Mouse (Mus musculus) gastrocnemius, postnatal 4 days (tissue): Measurements from ENCODE around the gene Fbln5. TPM values are rescaled to one million over a fixed set of nuclear protein-coding genes. Genes with fewer than 3 reads are reported as not detected.

Source experiments
- DNase-seq, 2 experiments: peaks; one replicate each; pipeline ENCODE4 v3.0.0; 2021 to 2022; ENCODE audit warnings: low spot score in 2 of 2, mixed read lengths in 2 of 2
- long read RNA-seq, 2 experiments: library from polyadenylated mRNA; stranded (forward); transcript quantifications; one replicate each; pipeline ENCODE4 v2.0.0; 2021
- total RNA-seq, 2 experiments: library from RNA; stranded (reverse); gene quantifications; 2 replicates each; pipeline ENCODE4 v1.2.3; 2021

The Fbln5 gene
- 100 to 1,000 TPM in 1 of 2 experiments, 10 to 100 TPM in 1; 94.9 to 100 TPM for total RNA-seq
- long read RNA-seq, experiment 1, full-length matches to known transcripts: 139 of 166 reads
- long read RNA-seq, experiment 1, partial matches to known transcripts: 8 of 166 reads
- long read RNA-seq, experiment 1, other reads (novel, unspliced or antisense): 19 of 166 reads
- long read RNA-seq, experiment 2, full-length matches to known transcripts: 151 of 176 reads
- long read RNA-seq, experiment 2, partial matches to known transcripts: 9 of 176 reads
- long read RNA-seq, experiment 2, other reads (novel, unspliced or antisense): 16 of 176 reads

GRCm38 (mm10) chr12:101818608-101819370 lies at the start of gene Fbln5:
Gene Fbln5 (minus strand): TSS chr12:101819055.
- DNase-seq: peak; percentile 51 to 80

GRCm38 (mm10) chr12:101862286-101862964 lies 43.6 kb upstream of the Fbln5 start:
- no peak for DNase-seq

GRCm38 (mm10) chr12:101860256-101860655 lies 41.4 kb upstream of the Fbln5 start:
- no peak for DNase-seq

- no peak for DNase-seq
Observed at GRCm38 (mm10) chr12:101858011-101858410, 39.2 kb upstream of the Fbln5 start.

- DNase-seq: no peak
Observed at GRCm38 (mm10) chr12:101854336-101854735, 35.5 kb upstream of the Fbln5 start.

- DNase-seq: no peak
Observed at GRCm38 (mm10) chr12:101851846-101852564, 33.1 kb upstream of the Fbln5 start.

- DNase-seq: no peak
Observed at GRCm38 (mm10) chr12:101851314-101851713, 32.5 kb upstream of the Fbln5 start.

GRCm38 (mm10) chr12:101836546-101837274 lies 17.9 kb upstream of the Fbln5 start:
- DNase-seq: no peak

- no peak for DNase-seq
Observed at GRCm38 (mm10) chr12:101834715-101835114, 15.9 kb upstream of the Fbln5 start.

- DNase-seq: no peak
Observed at GRCm38 (mm10) chr12:101833776-101834175, 14.9 kb upstream of the Fbln5 start.

GRCm38 (mm10) chr12:101833115-101833506 lies 14.3 kb upstream of the Fbln5 start:
- DNase-seq: no peak

- DNase-seq: no peak
Observed at GRCm38 (mm10) chr12:101832179-101833114, 13.6 kb upstream of the Fbln5 start.

GRCm38 (mm10) chr12:101831221-101831620 lies 12.4 kb upstream of the Fbln5 start:
- DNase-seq: peak in 1 of 2 experiments; percentile 24

- no peak for DNase-seq
Observed at GRCm38 (mm10) chr12:101823161-101823560, 4.3 kb upstream of the Fbln5 start.

- no peak for DNase-seq
Observed at GRCm38 (mm10) chr12:101821596-101821995, 2.7 kb upstream of the Fbln5 start.

- no peak for DNase-seq
Observed at GRCm38 (mm10) chr12:101819570-101819969, 715 bp upstream of the Fbln5 start.

- no peak for DNase-seq
Observed at GRCm38 (mm10) chr12:101818246-101818607, 628 bp downstream of the Fbln5 start.

- no peak for DNase-seq
Observed at GRCm38 (mm10) chr12:101816810-101817209, 2.0 kb downstream of the Fbln5 start.

GRCm38 (mm10) chr12:101815796-101816195 lies 3.1 kb downstream of the Fbln5 start:
- no peak for DNase-seq

GRCm38 (mm10) chr12:101814423-101814822 lies 4.4 kb downstream of the Fbln5 start:
- no peak for DNase-seq
